Mouse (Mus musculus): ENCODE results near the gene Slc50a1. TPM values are rescaled to one million over a fixed set of nuclear protein-coding genes. Genes with fewer than 3 reads are reported as not detected.
A peak's percentile ranks its signal among the peaks of the same experiment; 100 is the strongest.

Slc50a1 gene
- polyA plus RNA-seq, 1 experiment from 2014 or later = 40.2 TPM

DNA sequence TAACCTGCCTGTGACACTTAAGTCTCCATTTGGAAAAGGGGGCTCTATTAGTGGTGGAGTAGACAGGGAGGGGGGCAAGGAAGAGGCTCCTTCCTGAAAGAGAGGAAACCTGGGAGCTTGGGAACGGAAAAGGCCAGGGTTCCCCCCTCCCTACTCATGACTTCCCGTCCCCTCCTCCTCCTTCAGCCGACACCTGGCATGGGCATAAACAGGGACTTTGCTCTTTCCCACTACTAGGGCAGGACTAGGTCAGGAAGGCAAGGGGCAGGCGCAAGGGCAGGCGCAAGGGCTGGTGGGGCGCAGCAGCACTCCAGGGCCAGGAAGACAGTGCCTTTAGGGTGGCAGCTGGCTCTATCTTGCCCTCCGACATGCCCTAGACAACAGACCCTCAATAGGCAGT is 7.7 kb upstream of the Slc50a1 start:
- Histone ChIP-seq H3K4me1 (peaks cover 48% of the 10 kb centered on the region), H3K9ac (0 out of 2 replicates have a peak overlapping the region, but pooled peaks have one; percentile 14), H3K4me2 (replicated peaks) (peak overlapping the region; percentile 90), H3K9me3 (no peaks in the 10 kb centered on the region), H3K27ac (no peak overlapping the region), H3K36me3 (no peaks in the 10 kb centered on the region), H3K4me3 (0 out of 2 replicates have a peak overlapping the region, but pooled peaks have one; percentile 43), H3K27me3 (replicated peaks) (peaks cover 44% of the 10 kb centered on the region)
- WGBS = 59% methylated on average over 7 of the region's 7 CpGs
- ATAC-seq (ENCODE audit: low FRiP score, low read depth) = no peak

DNA sequence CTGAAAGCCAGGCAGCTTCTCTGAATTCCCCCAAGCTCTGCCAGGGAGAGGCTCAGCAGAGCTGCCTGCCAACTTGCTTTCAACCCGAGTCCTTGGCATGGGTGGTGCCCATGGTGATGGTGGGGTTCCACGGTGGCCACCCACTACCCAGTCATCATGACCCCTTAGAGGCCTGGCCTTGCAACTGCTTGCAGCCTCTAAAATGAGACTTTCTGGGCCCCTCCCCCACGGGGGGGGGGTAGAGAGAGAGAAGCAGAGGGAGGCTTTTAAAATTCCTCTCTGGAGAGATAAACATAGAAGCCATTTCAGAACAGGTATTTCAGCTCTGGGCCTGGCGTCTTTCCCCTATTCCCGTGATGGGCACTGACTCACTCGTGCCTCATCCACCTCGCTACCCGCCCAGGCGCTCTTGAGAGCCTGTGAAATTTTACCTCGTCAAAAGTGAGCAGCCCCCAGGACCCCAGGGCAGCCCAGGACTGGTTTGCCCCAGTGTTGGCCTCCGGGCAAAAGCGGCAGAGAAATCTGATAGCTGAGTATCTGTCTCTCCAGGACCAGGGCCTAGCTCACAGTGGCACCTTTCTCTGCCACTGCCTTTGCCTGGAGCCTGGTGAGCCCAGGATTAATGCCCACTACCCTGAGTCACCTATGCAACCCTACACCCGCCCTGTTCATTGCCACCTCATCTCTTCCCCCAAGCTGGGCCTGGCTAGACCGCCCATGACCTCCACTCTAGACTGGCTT is 7.1 kb upstream of the Slc50a1 start:
- Histone ChIP-seq H3K27ac (no peak overlapping the region), H3K9me3 (no peaks in the 10 kb centered on the region), H3K36me3 (no peaks in the 10 kb centered on the region), H3K4me1 (peaks cover 48% of the 10 kb centered on the region), H3K9ac (no peak overlapping the region), H3K4me3 (no peak overlapping the region), H3K4me2 (replicated peaks) (peak overlapping the region; percentile 90), H3K27me3 (replicated peaks) (peaks cover 44% of the 10 kb centered on the region)
- 55% methylated on average over 14 of the region's 14 CpGs for WGBS
- no peak for ATAC-seq (ENCODE audit: low FRiP score, low read depth)

DNA sequence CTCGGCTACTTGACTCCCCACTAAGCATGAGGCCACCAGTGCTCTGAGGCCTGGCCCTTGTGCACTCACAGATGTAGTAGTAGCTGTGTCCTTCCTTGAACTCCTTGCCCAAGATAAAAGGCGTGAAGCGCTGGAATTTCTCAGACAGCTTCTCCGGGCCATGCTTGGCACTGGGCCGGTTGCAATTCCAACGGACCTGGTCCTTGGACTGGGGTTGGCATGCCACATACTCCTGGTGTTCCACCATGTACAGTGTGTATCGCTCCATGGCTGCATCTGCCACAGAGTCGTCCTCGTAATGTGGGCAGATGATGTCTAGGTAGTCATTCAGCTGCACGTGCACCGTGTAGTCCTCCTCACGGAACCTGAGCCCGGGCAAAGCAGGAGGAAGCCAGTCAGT is 5.7 kb upstream of the Slc50a1 start:
- Histone ChIP-seq H3K36me3 (no peaks in the 10 kb centered on the region), H3K4me2 (replicated peaks) (no peak overlapping the region), H3K9me3 (no peaks in the 10 kb centered on the region), H3K4me3 (no peak overlapping the region), H3K4me1 (peaks cover 37% of the 10 kb centered on the region), H3K27me3 (replicated peaks) (peaks cover 35% of the 10 kb centered on the region), H3K27ac (no peak overlapping the region), H3K9ac (no peak overlapping the region)
- 92% methylated on average over 13 of the region's 13 CpGs for WGBS
- no peak for ATAC-seq (ENCODE audit: low FRiP score, low read depth)

DNA sequence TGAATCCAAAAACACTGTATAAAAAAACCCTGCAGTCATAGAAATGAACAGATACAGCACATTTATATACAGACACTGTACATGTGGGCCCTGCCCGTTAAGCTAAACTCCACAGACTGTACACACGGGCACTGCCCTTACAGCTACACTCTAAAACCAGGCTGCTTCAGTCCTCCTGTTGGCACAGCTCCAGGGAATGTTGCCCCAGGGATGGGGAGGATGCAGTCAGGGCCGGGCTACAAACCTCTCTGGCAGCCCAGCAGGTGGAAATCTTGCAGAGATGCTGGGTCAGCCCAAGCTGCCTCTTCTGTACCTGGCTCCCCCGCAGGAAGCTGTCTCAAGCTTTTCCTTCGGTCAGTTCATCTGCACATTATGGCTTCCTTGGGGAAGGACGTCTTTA is 1.4 kb upstream of the Slc50a1 start:
- H3K4me1 ChIP-seq = peaks cover 27% of the 10 kb centered on the region
- no peak overlapping the region for H3K4me3 ChIP-seq
- H3K9ac ChIP-seq = no peak overlapping the region
- H3K9me3 ChIP-seq = no peaks in the 10 kb centered on the region
- no peak overlapping the region for H3K27ac ChIP-seq
- 67% methylated on average over 6 of the region's 6 CpGs for WGBS
- ATAC-seq (ENCODE audit: low FRiP score, low read depth) = no peak
- no peaks in the 10 kb centered on the region for H3K36me3 ChIP-seq
- no peak overlapping the region for H3K4me2 ChIP-seq (replicated peaks)
- no peaks in the 10 kb centered on the region for H3K27me3 ChIP-seq (replicated peaks)

DNA sequence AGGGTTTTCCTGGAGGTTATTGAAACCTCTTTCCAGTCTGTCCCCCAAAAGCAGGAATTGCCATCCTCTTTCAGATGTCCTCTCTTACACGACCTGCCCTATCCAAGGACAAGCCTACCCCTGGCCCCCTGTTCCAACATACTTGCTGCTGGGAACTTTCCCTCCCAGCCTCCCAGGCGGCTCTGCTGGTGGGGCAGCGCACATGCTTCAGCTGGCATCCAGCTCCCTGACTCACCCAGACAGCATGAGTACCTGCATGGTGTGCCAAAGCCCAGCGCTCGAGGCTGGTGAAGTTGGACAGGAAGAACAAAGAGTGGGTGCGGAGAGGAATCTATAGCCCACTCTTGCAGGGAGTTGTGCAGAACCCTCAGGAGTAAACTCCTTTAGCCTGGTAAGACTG is 521 bp upstream of the Slc50a1 start:
- ATAC-seq (ENCODE audit: low FRiP score, low read depth) = no peak
- Histone ChIP-seq H3K9me3 (no peaks in the 10 kb centered on the region), H3K4me1 (peaks cover 28% of the 10 kb centered on the region), H3K36me3 (no peaks in the 10 kb centered on the region), H3K27me3 (replicated peaks) (no peaks in the 10 kb centered on the region), H3K4me2 (replicated peaks) (peak overlapping the region; percentile 75), H3K9ac (no peak overlapping the region; the same call in 1 of the 2 replicates), H3K4me3 (peak overlapping the region; percentile 50; the same call in 1 of the 2 replicates), H3K27ac (no peak overlapping the region)
- WGBS = 78% methylated on average over 6 of the region's 6 CpGs

DNA sequence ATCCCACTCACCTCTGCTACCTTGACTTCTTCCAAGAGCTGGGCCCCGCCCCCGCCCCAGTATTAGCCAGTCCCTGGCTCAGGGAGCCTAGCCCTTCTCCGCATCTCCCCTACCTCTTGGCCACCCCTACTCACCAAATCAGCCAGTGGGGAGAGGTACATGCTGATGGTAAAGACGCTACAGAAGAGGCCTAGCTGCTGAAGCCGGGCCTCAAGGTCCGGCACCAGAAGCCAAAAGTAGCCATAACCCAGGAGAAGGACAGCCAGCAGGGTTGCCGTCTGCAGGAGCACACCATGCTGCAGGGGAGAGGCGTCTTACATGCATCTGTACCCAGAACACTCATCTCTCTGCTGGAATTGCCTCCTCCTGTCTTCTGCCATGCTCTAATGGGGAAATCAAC is 1.5 kb downstream of the Slc50a1 start:
- Histone ChIP-seq H3K9me3 (no peaks in the 10 kb centered on the region), H3K36me3 (no peaks in the 10 kb centered on the region), H3K9ac (0 out of 2 replicates have a peak overlapping the region, but pooled peaks have one; percentile 68), H3K4me1 (peaks cover 28% of the 10 kb centered on the region), H3K4me3 (no peak overlapping the region), H3K27ac (no peak overlapping the region), H3K27me3 (replicated peaks) (no peaks in the 10 kb centered on the region), H3K4me2 (replicated peaks) (peak overlapping the region; percentile 75)
- no peak for ATAC-seq (ENCODE audit: low FRiP score, low read depth)
- WGBS = 49% methylated on average over 8 of the region's 8 CpGs

DNA sequence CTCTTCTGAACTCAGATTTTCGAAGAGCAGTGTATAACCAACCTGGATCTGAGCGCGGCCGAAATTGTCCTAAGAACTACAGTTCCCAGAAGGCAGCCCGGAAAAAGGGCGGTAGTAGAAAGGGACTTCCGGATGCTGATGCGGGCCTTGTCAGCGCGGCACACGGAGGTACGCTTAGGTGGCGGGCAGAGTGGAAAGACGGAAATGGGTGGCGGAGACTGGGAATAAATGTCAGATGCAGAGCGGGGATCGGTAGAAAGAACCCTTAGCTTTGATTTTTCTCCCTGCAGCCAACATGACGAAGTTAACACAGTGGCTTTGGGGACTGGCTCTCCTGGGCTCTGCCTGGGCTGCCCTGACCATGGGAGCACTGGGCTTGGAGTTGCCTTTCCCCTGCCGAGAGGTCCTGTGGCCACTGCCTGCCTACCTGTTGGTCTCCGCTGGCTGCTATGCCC is 3.9 kb downstream of the Slc50a1 start:
- H3K4me1 ChIP-seq = peaks cover 26% of the 10 kb centered on the region
- no peaks in the 10 kb centered on the region for H3K27me3 ChIP-seq (replicated peaks)
- peak; percentile 83 for ATAC-seq (ENCODE audit: low FRiP score, low read depth)
- WGBS = 2% methylated on average over 20 of the region's 20 CpGs
- no peaks in the 10 kb centered on the region for H3K36me3 ChIP-seq
- H3K27ac ChIP-seq = no peak overlapping the region
- peak overlapping the region; percentile 69 for H3K4me3 ChIP-seq
- peak overlapping the region; percentile 98 for H3K4me2 ChIP-seq (replicated peaks)
- no peaks in the 10 kb centered on the region for H3K9me3 ChIP-seq
- H3K9ac ChIP-seq = peak overlapping the region; percentile 80

DNA sequence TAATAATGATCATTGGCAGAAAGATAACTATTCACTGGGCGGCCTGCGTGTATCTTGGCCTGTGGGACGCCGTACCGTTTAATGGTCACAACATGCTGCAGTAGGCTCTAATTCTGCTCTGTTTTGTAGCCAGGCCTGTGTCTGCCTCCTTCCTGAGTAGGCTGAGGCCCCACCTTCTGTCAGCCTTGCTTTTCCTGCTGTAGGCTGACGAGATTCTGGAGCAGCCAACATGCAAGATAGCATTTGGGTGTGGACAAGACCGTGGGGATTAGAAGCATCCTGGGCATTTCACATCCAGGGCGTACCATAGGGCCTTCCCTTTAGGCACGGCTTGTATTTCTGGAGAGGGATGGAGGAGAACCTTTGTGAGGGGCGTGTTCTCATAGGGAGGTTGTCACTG is 8.0 kb downstream of the Slc50a1 start:
- no peak overlapping the region for H3K27ac ChIP-seq
- H3K9ac ChIP-seq = no peak overlapping the region
- WGBS = 73% methylated on average over 10 of the region's 10 CpGs
- H3K9me3 ChIP-seq = no peaks in the 10 kb centered on the region
- H3K4me1 ChIP-seq = peaks cover 8% of the 10 kb centered on the region
- H3K4me2 ChIP-seq (replicated peaks) = no peak overlapping the region
- ATAC-seq (ENCODE audit: low FRiP score, low read depth) = no peak
- H3K4me3 ChIP-seq = no peak overlapping the region
- H3K27me3 ChIP-seq (replicated peaks) = no peaks in the 10 kb centered on the region
- H3K36me3 ChIP-seq = no peaks in the 10 kb centered on the region

DNA sequence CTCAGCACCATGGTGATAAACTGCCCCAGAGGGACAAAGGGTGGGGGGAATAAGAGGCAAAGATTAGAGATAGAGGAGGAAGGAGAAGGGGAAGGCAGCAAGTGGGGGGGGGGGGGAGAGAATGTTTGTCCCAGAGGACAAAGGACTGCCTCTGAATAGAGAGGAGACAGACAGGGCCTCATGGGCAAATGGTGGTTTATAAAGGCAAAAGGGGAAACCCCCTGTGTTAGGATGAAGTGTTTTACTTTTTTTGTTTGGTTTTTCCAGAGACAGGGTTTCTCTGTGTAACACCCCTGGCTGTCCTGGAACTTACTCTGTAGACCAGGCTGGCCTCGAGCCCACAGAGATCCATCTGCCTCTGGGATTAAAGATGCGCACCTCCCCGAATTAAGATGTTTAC is 10.2 kb downstream of the Slc50a1 start:
- no peak overlapping the region for H3K27ac ChIP-seq
- no peak overlapping the region for H3K4me2 ChIP-seq (replicated peaks)
- H3K36me3 ChIP-seq = no peaks in the 10 kb centered on the region
- WGBS = 74% methylated on average over 3 of the region's 3 CpGs
- H3K4me3 ChIP-seq = no peak overlapping the region
- no peaks in the 10 kb centered on the region for H3K4me1 ChIP-seq
- ATAC-seq (ENCODE audit: low FRiP score, low read depth) = no peak
- no peak overlapping the region for H3K9ac ChIP-seq
- no peaks in the 10 kb centered on the region for H3K9me3 ChIP-seq
- no peaks in the 10 kb centered on the region for H3K27me3 ChIP-seq (replicated peaks)

DNA sequence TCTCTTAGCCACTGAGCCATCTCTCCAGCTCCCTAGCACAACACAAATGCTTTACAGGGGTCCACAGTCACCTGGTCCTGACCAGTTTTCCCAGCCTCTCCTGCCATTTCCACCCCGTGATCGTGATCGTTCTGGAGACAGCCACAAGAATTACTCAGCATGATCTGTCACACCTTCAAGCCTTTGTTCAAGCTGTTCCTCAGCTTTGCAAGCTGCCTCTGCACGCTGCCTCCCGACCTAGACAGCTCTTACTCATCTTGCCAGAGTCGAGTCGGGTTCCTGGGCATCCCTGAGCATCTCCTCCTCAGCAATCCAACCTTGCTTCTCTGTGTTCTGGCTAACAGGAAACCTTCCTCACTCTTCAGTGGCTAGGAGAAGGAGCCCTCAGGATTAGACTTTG is 11.3 kb downstream of the Slc50a1 start, which contains the start of gene Dpm3:
Dpm3 (plus strand) TSS at position 283 of the 400 bp plus-strand sequence.
- no peaks in the 10 kb centered on the region for H3K27me3 ChIP-seq (replicated peaks)
- no peak within 1 kb of the TSS for H3K4me3 ChIP-seq
- H3K36me3 ChIP-seq = no peaks in the 10 kb centered on the region
- ATAC-seq (ENCODE audit: low FRiP score, low read depth) = no peak
- WGBS = 52% methylated on average over 7 of the region's 7 CpGs
- H3K4me1 ChIP-seq = no peaks in the 10 kb centered on the region
- H3K9ac ChIP-seq = no peak within 1 kb of the TSS
- no peaks in the 10 kb centered on the region for H3K9me3 ChIP-seq
- H3K27ac ChIP-seq = no peak within 1 kb of the TSS
- no peak within 1 kb of the TSS for H3K4me2 ChIP-seq (replicated peaks)

DNA sequence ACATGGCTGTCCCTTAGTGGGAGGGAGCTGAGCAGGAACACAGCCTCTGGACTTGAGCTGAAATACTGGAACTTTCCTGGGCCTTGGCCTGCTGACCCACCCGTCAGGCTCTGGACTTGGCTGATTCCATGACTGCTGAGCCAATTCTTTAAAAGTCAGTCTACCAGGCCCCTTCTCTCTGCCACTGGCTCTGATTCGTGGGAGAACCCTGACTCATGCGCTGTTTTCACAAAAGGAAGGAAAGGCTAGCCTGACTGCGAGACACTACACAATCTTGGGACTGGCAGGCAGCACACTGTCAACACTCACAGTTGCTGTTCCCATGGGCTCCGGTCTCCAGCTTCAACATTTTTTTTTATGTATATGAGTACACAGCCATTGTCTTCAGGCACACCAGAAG is 14.2 kb downstream of the Slc50a1 start:
- H3K27ac ChIP-seq = no peak overlapping the region
- 78% methylated on average over 5 of the region's 5 CpGs for WGBS
- H3K9me3 ChIP-seq = no peaks in the 10 kb centered on the region
- H3K4me1 ChIP-seq = peaks cover 6% of the 10 kb centered on the region
- no peaks in the 10 kb centered on the region for H3K36me3 ChIP-seq
- H3K4me3 ChIP-seq = no peak overlapping the region
- no peak overlapping the region for H3K9ac ChIP-seq
- ATAC-seq (ENCODE audit: low FRiP score, low read depth) = no peak
- H3K27me3 ChIP-seq (replicated peaks) = peaks cover 4% of the 10 kb centered on the region; the same call in 1 of the 2 replicates
- H3K4me2 ChIP-seq (replicated peaks) = no peak overlapping the region

DNA sequence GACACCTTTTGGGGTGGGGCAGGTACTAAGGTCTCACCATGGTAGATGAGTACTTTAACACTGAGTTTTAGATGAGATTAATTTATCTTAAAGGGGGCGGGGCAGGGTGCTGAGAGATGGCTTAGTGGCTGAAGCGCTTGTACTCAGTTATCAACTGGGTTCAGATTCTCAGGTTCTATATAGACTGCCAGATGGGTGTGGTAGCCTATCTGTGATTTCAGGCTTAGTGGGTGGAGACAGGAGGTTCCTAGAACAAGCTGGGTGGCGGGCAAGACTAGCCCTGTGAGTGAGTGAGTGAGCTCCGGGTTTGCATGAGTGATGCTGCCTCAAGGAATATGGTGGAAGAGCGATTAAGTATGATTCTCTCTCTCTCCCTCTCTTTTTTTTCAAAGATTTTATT is 15.4 kb downstream of the Slc50a1 start:
- no peak for ATAC-seq (ENCODE audit: low FRiP score, low read depth)
- WGBS = 97% methylated on average over 5 of the region's 5 CpGs
- Histone ChIP-seq H3K9ac (no peak overlapping the region), H3K36me3 (no peaks in the 10 kb centered on the region), H3K4me2 (replicated peaks) (no peak overlapping the region), H3K9me3 (no peaks in the 10 kb centered on the region), H3K27me3 (replicated peaks) (peaks cover 4% of the 10 kb centered on the region; the same call in 1 of the 2 replicates), H3K4me3 (no peak overlapping the region), H3K4me1 (peaks cover 16% of the 10 kb centered on the region), H3K27ac (no peak overlapping the region)

All from neural tube, embryonic 12.5 days (tissue).